Mouse (Mus musculus): ENCODE results near the gene Camta1.

DNA sequence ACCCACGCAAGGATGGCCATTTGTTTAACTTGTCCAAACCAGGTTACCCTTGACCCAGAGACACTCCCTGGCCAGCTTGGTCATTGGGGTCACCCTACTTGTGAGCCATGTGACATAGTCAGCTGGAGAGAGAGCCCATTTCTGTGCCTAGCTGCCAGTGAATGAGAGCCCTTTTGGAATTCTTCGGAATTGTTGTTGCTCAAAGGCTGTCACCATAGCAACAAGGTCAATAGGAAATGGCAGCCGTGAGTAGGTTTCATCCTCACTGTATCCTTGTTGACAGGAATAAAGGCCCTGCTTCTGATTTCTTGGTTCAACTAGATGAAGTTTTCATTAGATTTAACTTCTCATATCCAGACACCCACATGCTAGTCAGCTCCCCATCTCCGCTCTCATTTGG is 707.4 kb downstream of the Camta1 start:
- TF ChIP-seq POLR2A (IDR thresholded peaks at IDR 0.05; ENCODE audit: extremely low read depth, insufficient read depth, low read length) = no peak
- no peak for TF ChIP-seq CTCF (IDR thresholded peaks at IDR 0.05; ENCODE audit: low read depth, low read length)

Data from liver, adult 2 months (tissue).